Mouse (Mus musculus): Measurements from ENCODE around the gene Tex45. TPM values are rescaled to one million over a fixed set of nuclear protein-coding genes. Genes with fewer than 3 reads are reported as not detected.

Gene Tex45
- polyA plus RNA-seq, 2 experiments, result 0.10 TPM; not detected in 1

DNA sequence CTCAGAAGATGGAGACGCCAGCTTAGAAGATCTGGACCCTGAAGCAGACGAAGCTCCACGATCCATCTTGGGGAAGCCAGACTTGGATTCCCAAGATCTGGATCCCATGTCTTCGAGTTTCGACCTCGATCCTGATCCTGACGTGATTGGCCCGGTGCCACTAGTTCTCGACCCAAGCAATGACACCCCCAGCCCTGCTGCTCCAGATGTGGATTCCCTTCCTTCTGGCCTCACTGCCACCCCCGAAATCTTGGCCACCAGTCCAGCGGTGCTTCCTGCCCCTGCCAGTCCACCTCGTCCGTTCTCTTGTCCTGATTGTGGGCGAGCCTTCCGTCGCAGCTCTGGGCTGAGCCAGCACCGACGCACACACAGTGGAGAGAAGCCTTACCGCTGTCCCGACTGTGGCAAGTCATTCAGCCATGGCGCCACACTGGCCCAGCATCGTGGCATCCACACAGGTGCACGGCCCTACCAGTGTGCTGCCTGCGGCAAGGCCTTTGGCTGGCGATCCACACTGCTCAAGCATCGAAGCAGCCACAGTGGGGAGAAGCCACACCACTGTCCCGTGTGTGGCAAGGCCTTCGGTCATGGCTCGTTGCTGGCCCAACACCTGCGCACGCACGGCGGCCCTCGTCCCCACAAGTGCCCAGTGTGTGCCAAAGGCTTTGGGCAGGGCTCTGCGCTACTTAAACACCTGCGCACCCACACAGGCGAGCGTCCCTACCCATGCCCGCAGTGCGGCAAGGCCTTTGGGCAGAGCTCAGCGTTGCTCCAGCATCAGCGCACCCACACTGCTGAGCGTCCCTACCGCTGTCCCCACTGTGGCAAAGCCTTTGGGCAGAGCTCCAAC is 25.1 kb downstream of the Tex45 start:
- TF ChIP-seq EP300 (IDR thresholded peaks at IDR 0.05; ENCODE audit: low read depth), result no peak
- TF ChIP-seq CTCF (IDR thresholded peaks at IDR 0.05; ENCODE audit: low read depth), result no peak
- Histone ChIP-seq H3K9ac (replicated peaks) (no peak overlapping the region), H3K36me3 (replicated peaks; ENCODE audit: control insufficient read depth, insufficient read depth, low read depth) (no peaks in the 10 kb centered on the region), H3K4me2 (ENCODE audit: low read depth) (no peak overlapping the region), H3K27ac (no peak overlapping the region), H3K4me1 (replicated peaks; ENCODE audit: control insufficient read depth in 2 of 2, insufficient read depth in 2 of 2, low read length in 1 of 2) (peaks cover 0 to 20% of the 10 kb centered on the region in 2 experiments; a peak in 3 of 4 replicates), H3K9me3 (ENCODE audit: control insufficient read depth, low read length) (no peaks in the 10 kb centered on the region), H3K27me3 (ENCODE audit: control insufficient read depth, insufficient read depth, low read length) (no peaks in the 10 kb centered on the region), H3K4me3 (ENCODE audit: insufficient read depth in 1 of 2, low read depth in 2 of 2, low read length in 2 of 2) (no peak overlapping the region)
- 88% methylated on average over 44 of the region's 44 CpGs for WGBS (ENCODE audit: insufficient replicate concordance)
- no peak for DNase-seq (ENCODE audit: low read depth in 3 of 3, low spot score in 3 of 3)
- ATAC-seq (ENCODE audit: insufficient read depth), result no peak

DNA sequence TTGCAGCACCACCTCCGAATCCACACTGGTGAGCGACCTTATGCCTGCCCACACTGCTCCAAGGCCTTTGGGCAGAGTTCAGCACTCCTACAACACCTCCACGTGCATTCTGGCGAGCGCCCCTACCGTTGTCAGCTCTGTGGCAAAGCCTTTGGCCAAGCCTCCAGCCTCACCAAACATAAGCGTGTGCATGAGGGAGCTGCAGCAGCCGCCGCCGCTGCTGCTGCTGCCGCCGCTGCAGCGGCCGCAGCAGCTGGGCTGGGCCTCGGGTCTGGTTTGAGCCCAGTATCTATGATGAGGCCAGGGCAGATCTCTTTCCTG is 25.7 kb downstream of the Tex45 start:
- H3K4me1 ChIP-seq (replicated peaks; ENCODE audit: control insufficient read depth in 2 of 2, insufficient read depth in 2 of 2, low read length in 1 of 2), result peaks cover under 1 to 26% of the 10 kb centered on the region in 2 experiments; a peak in 3 of 4 replicates

DNA sequence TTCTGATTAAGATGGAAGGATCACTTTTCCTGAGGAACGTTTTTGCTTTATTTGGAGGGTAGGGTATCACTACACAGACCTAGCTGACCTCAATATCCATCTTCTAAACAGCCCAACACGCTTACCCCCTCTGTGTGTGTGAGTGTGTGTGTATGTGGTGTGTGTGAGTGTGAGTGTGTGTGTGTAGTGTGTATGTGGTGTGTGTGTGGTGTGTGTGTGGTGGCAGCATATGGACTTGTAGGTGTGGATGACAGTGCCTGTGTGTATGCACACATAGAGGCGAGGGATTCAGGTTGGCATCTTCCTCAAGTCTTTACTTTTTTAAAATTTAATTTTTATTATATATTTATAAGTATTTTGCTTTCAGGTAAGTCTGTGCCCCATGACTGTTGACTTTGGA is 27.9 kb downstream of the Tex45 start:
- Histone ChIP-seq H3K9me3 (ENCODE audit: control insufficient read depth, low read length) (no peaks in the 10 kb centered on the region), H3K27me3 (ENCODE audit: control insufficient read depth, insufficient read depth, low read length) (no peaks in the 10 kb centered on the region), H3K4me2 (ENCODE audit: low read depth) (no peak overlapping the region), H3K4me3 (ENCODE audit: insufficient read depth in 1 of 2, low read depth in 2 of 2, low read length in 2 of 2) (no peak overlapping the region), H3K27ac (no peak overlapping the region), H3K9ac (replicated peaks) (no peak overlapping the region), H3K36me3 (replicated peaks; ENCODE audit: control insufficient read depth, insufficient read depth, low read depth) (no peaks in the 10 kb centered on the region), H3K4me1 (replicated peaks; ENCODE audit: control insufficient read depth in 2 of 2, insufficient read depth in 2 of 2, low read length in 1 of 2) (peaks cover 2 to 25% of the 10 kb centered on the region in 2 experiments; a peak in 3 of 4 replicates)
- TF ChIP-seq EP300 (IDR thresholded peaks at IDR 0.05; ENCODE audit: low read depth) (no peak), CTCF (IDR thresholded peaks at IDR 0.05; ENCODE audit: low read depth) (no peak)
- no peak for DNase-seq (ENCODE audit: low read depth in 3 of 3, low spot score in 3 of 3)
- ATAC-seq (ENCODE audit: insufficient read depth), result no peak
- WGBS (ENCODE audit: insufficient replicate concordance), result 69% methylated on average over 3 of the region's 3 CpGs

More for the DNA sequence above, 25.7 kb downstream of the Tex45 start:
- Histone ChIP-seq H3K36me3 (replicated peaks; ENCODE audit: control insufficient read depth, insufficient read depth, low read depth) (no peaks in the 10 kb centered on the region), H3K9ac (replicated peaks) (no peak overlapping the region), H3K4me2 (ENCODE audit: low read depth) (no peak overlapping the region), H3K27ac (no peak overlapping the region), H3K4me3 (ENCODE audit: insufficient read depth in 1 of 2, low read depth in 2 of 2, low read length in 2 of 2) (no peak overlapping the region), H3K27me3 (ENCODE audit: control insufficient read depth, insufficient read depth, low read length) (no peaks in the 10 kb centered on the region), H3K9me3 (ENCODE audit: control insufficient read depth, low read length) (no peaks in the 10 kb centered on the region)
- no peak for ATAC-seq (ENCODE audit: insufficient read depth)
- TF ChIP-seq EP300 (IDR thresholded peaks at IDR 0.05; ENCODE audit: low read depth) (no peak), CTCF (IDR thresholded peaks at IDR 0.05; ENCODE audit: low read depth) (no peak)
- DNase-seq (ENCODE audit: low read depth in 3 of 3, low spot score in 3 of 3), result no peak
- WGBS (ENCODE audit: insufficient replicate concordance), result 85% methylated on average over 15 of the region's 15 CpGs

DNA sequence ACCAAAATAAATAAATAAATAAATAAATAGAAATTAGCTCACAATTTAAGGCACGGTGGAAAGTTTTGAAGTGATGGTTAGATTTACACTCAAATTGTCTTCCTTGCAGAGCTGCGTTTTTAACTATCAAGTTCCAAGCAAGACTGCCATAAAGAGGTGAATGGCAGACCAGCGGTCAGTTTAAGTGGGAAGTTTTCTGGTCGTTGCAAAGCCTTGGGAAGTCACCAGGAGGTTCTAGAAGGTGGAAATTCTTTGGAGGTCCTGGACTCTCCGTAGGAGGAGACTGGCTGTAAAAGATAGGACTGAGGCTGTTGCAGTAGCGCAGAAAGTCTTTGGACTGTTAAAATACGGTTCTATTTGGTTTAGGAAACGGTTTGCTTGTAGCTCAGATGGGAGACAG is 29.1 kb downstream of the Tex45 start:
- H3K9ac ChIP-seq (replicated peaks), result peak overlapping the region; percentile 79
- no peak; the same call in 1 of the 2 replicates for ATAC-seq (ENCODE audit: insufficient read depth)
- peak overlapping the region; percentile 81 for H3K27ac ChIP-seq

More for the DNA sequence above, 29.1 kb downstream of the Tex45 start:
- TF ChIP-seq EP300 (IDR thresholded peaks at IDR 0.05; ENCODE audit: low read depth) (no peak), CTCF (IDR thresholded peaks at IDR 0.05; ENCODE audit: low read depth) (no peak)
- no peak for DNase-seq (ENCODE audit: low read depth in 3 of 3, low spot score in 3 of 3)
- peaks cover 2 to 16% of the 10 kb centered on the region in 2 experiments; a peak in 2 of 4 replicates for H3K4me1 ChIP-seq (replicated peaks; ENCODE audit: control insufficient read depth in 2 of 2, insufficient read depth in 2 of 2, low read length in 1 of 2)
- H3K4me2 ChIP-seq (ENCODE audit: low read depth), result peak overlapping the region; percentile 79
- WGBS (ENCODE audit: insufficient replicate concordance), result 4% methylated on average over 8 of the region's 8 CpGs
- H3K9me3 ChIP-seq (ENCODE audit: control insufficient read depth, low read length), result no peaks in the 10 kb centered on the region
- H3K36me3 ChIP-seq (replicated peaks; ENCODE audit: control insufficient read depth, insufficient read depth, low read depth), result no peaks in the 10 kb centered on the region
- peak overlapping the region; percentile 74 to 93 for H3K4me3 ChIP-seq (ENCODE audit: insufficient read depth in 1 of 2, low read depth in 2 of 2, low read length in 2 of 2)
- no peaks in the 10 kb centered on the region for H3K27me3 ChIP-seq (ENCODE audit: control insufficient read depth, insufficient read depth, low read length)

All from liver, embryonic 14.5 days (tissue).